Mouse (Mus musculus): Measurements from ENCODE around the gene Fam102b. TPM values are rescaled to one million over a fixed set of nuclear protein-coding genes. Genes with fewer than 3 reads are reported as not detected.

Gene Fam102b
- polyA plus RNA-seq, 2 experiments, result 1.3 to 2.0 TPM

GRCm38 (mm10) chr3:109051056-109051945 is 23.9 kb upstream of the Fam102b start:
- H3K4me2 ChIP-seq (ENCODE audit: low read depth), result no peak overlapping the region

GRCm38 (mm10) chr3:109047707-109048283 is 20.4 kb upstream of the Fam102b start:
- H3K36me3 ChIP-seq (replicated peaks; ENCODE audit: control insufficient read depth, insufficient read depth, low read depth), result no peaks in the 10 kb centered on the region
- no peak for ATAC-seq (ENCODE audit: insufficient read depth)
- no peak overlapping the region for H3K9ac ChIP-seq (replicated peaks)
- H3K4me1 ChIP-seq (replicated peaks; ENCODE audit: control insufficient read depth in 2 of 2, insufficient read depth in 2 of 2, low read length in 1 of 2), result peaks cover 0 to 4% of the 10 kb centered on the region in 2 experiments; a peak in 2 of 4 replicates
- no peak overlapping the region for H3K4me3 ChIP-seq (ENCODE audit: insufficient read depth in 1 of 2, low read depth in 2 of 2, low read length in 2 of 2)
- no peaks in the 10 kb centered on the region for H3K9me3 ChIP-seq (ENCODE audit: control insufficient read depth, low read length)
- TF ChIP-seq EP300 (IDR thresholded peaks at IDR 0.05; ENCODE audit: low read depth), result no peak
- TF ChIP-seq CTCF (IDR thresholded peaks at IDR 0.05; ENCODE audit: low read depth), result no peak
- H3K27me3 ChIP-seq (ENCODE audit: control insufficient read depth, insufficient read depth, low read length), result no peaks in the 10 kb centered on the region
- DNase-seq (ENCODE audit: low read depth in 3 of 3, low spot score in 3 of 3), result no peak
- H3K4me2 ChIP-seq (ENCODE audit: low read depth), result no peak overlapping the region
- no peak overlapping the region for H3K27ac ChIP-seq
- WGBS (ENCODE audit: insufficient replicate concordance), result 35% methylated on average over 6 of the region's 6 CpGs

More at GRCm38 (mm10) chr3:109051056-109051945, 23.9 kb upstream of the Fam102b start:
- no peak overlapping the region for H3K4me3 ChIP-seq (ENCODE audit: insufficient read depth in 1 of 2, low read depth in 2 of 2, low read length in 2 of 2)
- H3K36me3 ChIP-seq (replicated peaks; ENCODE audit: control insufficient read depth, insufficient read depth, low read depth), result no peaks in the 10 kb centered on the region
- H3K4me1 ChIP-seq (replicated peaks; ENCODE audit: control insufficient read depth in 2 of 2, insufficient read depth in 2 of 2, low read length in 1 of 2), result peaks cover 0 to 4% of the 10 kb centered on the region in 2 experiments; a peak in 2 of 4 replicates
- TF ChIP-seq CTCF (IDR thresholded peaks at IDR 0.05; ENCODE audit: low read depth), result no peak
- TF ChIP-seq EP300 (IDR thresholded peaks at IDR 0.05; ENCODE audit: low read depth), result no peak
- no peak overlapping the region for H3K27ac ChIP-seq
- H3K27me3 ChIP-seq (ENCODE audit: control insufficient read depth, insufficient read depth, low read length), result no peaks in the 10 kb centered on the region
- no peak for DNase-seq (ENCODE audit: low read depth in 3 of 3, low spot score in 3 of 3)
- no peaks in the 10 kb centered on the region for H3K9me3 ChIP-seq (ENCODE audit: control insufficient read depth, low read length)
- no peak overlapping the region for H3K9ac ChIP-seq (replicated peaks)
- ATAC-seq (ENCODE audit: insufficient read depth), result no peak; the same call in 1 of the 2 replicates
- WGBS (ENCODE audit: insufficient replicate concordance), result 13% methylated on average over 11 of the region's 11 CpGs

GRCm38 (mm10) chr3:109046428-109046827 is 19.0 kb upstream of the Fam102b start:
- peaks cover 0 to 2% of the 10 kb centered on the region in 2 experiments; a peak in 2 of 4 replicates for H3K4me1 ChIP-seq (replicated peaks; ENCODE audit: control insufficient read depth in 2 of 2, insufficient read depth in 2 of 2, low read length in 1 of 2)
- no peak overlapping the region for H3K4me2 ChIP-seq (ENCODE audit: low read depth)
- H3K9ac ChIP-seq (replicated peaks), result no peak overlapping the region
- ATAC-seq (ENCODE audit: insufficient read depth) (no peak), DNase-seq (ENCODE audit: low read depth in 3 of 3, low spot score in 3 of 3) (no peak)
- TF ChIP-seq EP300 (IDR thresholded peaks at IDR 0.05; ENCODE audit: low read depth) (no peak), CTCF (IDR thresholded peaks at IDR 0.05; ENCODE audit: low read depth) (no peak)
- no peaks in the 10 kb centered on the region for H3K36me3 ChIP-seq (replicated peaks; ENCODE audit: control insufficient read depth, insufficient read depth, low read depth)
- 53% methylated on average over 3 of the region's 3 CpGs for WGBS (ENCODE audit: insufficient replicate concordance)
- H3K9me3 ChIP-seq (ENCODE audit: control insufficient read depth, low read length), result no peaks in the 10 kb centered on the region
- H3K27ac ChIP-seq, result no peak overlapping the region
- no peak overlapping the region for H3K4me3 ChIP-seq (ENCODE audit: insufficient read depth in 1 of 2, low read depth in 2 of 2, low read length in 2 of 2)
- no peaks in the 10 kb centered on the region for H3K27me3 ChIP-seq (ENCODE audit: control insufficient read depth, insufficient read depth, low read length)

GRCm38 (mm10) chr3:109043395-109043794 is 16.0 kb upstream of the Fam102b start:
- no peak overlapping the region for H3K4me3 ChIP-seq (ENCODE audit: insufficient read depth in 1 of 2, low read depth in 2 of 2, low read length in 2 of 2)
- no peaks in the 10 kb centered on the region for H3K27me3 ChIP-seq (ENCODE audit: control insufficient read depth, insufficient read depth, low read length)
- TF ChIP-seq CTCF (IDR thresholded peaks at IDR 0.05; ENCODE audit: low read depth), result no peak
- no peak for TF ChIP-seq EP300 (IDR thresholded peaks at IDR 0.05; ENCODE audit: low read depth)
- no peaks in the 10 kb centered on the region for H3K9me3 ChIP-seq (ENCODE audit: control insufficient read depth, low read length)
- H3K4me1 ChIP-seq (replicated peaks; ENCODE audit: control insufficient read depth in 2 of 2, insufficient read depth in 2 of 2, low read length in 1 of 2), result peaks cover 0 to 2% of the 10 kb centered on the region in 2 experiments; a peak in 2 of 4 replicates
- DNase-seq (ENCODE audit: low read depth in 3 of 3, low spot score in 3 of 3) (no peak), ATAC-seq (ENCODE audit: insufficient read depth) (no peak)
- H3K27ac ChIP-seq, result no peak overlapping the region
- no peak overlapping the region for H3K4me2 ChIP-seq (ENCODE audit: low read depth)
- H3K9ac ChIP-seq (replicated peaks), result no peak overlapping the region
- H3K36me3 ChIP-seq (replicated peaks; ENCODE audit: control insufficient read depth, insufficient read depth, low read depth), result no peaks in the 10 kb centered on the region
- 51% methylated on average over 7 of the region's 7 CpGs for WGBS (ENCODE audit: insufficient replicate concordance)

DNA sequence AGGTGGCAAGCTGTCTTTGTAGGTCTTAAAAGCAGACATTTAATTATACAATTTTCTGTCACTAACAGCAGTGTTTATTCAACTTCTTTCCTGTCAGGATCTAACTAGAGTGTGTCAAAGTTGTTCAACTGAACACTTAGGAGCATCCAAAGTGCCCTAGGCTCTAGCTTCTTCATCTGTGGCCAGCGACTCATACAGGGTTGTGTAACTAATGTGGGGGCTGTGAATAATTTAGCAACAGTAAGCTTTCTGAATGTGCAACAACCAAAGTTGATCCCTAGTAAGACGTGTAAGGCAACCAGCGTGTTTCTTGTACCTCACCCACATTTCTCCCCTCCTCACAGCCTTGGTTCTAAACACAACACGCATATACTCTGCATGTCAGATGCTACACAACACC is 13.5 kb upstream of the Fam102b start:
- Histone ChIP-seq H3K27me3 (ENCODE audit: control insufficient read depth, insufficient read depth, low read length) (no peaks in the 10 kb centered on the region), H3K27ac (no peak overlapping the region), H3K4me3 (ENCODE audit: insufficient read depth in 1 of 2, low read depth in 2 of 2, low read length in 2 of 2) (no peak overlapping the region), H3K9me3 (ENCODE audit: control insufficient read depth, low read length) (no peaks in the 10 kb centered on the region), H3K4me1 (replicated peaks; ENCODE audit: control insufficient read depth in 2 of 2, insufficient read depth in 2 of 2, low read length in 1 of 2) (no peaks in the 10 kb centered on the region), H3K4me2 (ENCODE audit: low read depth) (no peak overlapping the region), H3K36me3 (replicated peaks; ENCODE audit: control insufficient read depth, insufficient read depth, low read depth) (no peaks in the 10 kb centered on the region), H3K9ac (replicated peaks) (no peak overlapping the region)
- ATAC-seq (ENCODE audit: insufficient read depth), result no peak
- DNase-seq (ENCODE audit: low read depth in 3 of 3, low spot score in 3 of 3), result no peak
- TF ChIP-seq CTCF (IDR thresholded peaks at IDR 0.05; ENCODE audit: low read depth), result no peak
- no peak for TF ChIP-seq EP300 (IDR thresholded peaks at IDR 0.05; ENCODE audit: low read depth)
- 62% methylated on average over 4 of the region's 4 CpGs for WGBS (ENCODE audit: insufficient replicate concordance)

Data from liver, embryonic 14.5 days (tissue).